Mouse (Mus musculus) thymus, adult 2 months (tissue): ENCODE measurements around the gene Nexn.

Source experiments
- CTCF ChIP-seq: fragments of 200-500 bp; IDR thresholded peaks from 2 replicates; pipeline ENCODE4 v1.5.1; 2012; ENCODE audit warnings: mild to moderate bottlenecking, control low read depth, low read length, moderate library complexity, borderline replicate concordance; ENCODE audit not compliant: control insufficient read depth, poor library complexity, insufficient read depth; ENCODE audit errors: extremely low read depth
- POLR2A ChIP-seq: fragments of 200-500 bp; IDR thresholded peaks from 2 replicates; pipeline ENCODE4 v1.6.1; 2012; ENCODE audit warnings: mild to moderate bottlenecking, low read length, control low read depth, moderate library complexity; ENCODE audit not compliant: control insufficient read depth, poor library complexity, insufficient read depth; ENCODE audit errors: extremely low read depth

- TF ChIP-seq CTCF = no peak
- no peak for TF ChIP-seq POLR2A
These were observed 4.7 kb downstream of the Nexn start for GRCm38 (mm10) chr3:152261436-152261835.
